ENCODE assay signal across 22 mouse cellular contexts in the genomic region with DNA sequence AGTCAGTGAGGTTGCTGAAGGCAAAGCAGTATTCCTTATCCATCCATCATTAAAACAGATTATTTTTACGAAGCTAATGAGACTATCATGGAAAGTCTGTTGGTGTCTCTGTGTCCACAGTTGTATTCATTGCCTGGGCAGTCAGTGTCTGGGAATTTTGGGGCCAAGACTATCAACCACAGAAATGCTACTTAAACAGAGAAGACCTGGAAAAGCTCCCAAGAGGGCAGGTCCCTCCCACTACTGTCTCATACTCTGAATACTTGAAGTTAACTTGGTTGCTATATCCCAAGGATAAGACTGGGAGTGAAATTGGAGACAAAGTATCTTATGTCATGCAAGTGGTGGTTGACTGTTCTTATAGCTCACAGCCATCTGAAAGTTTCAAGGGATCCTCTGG. TPM values are rescaled to one million over a fixed set of nuclear protein-coding genes. Genes with fewer than 3 reads are reported as not detected.
DNase-seq lines count a peak whose midpoint lies in the region; ATAC-seq and TF ChIP-seq lines count a peak whose summit lies in the region.
"Had no signal": no experiment of that assay in that cellular context is flagged by ENCODE, and none has a peak within 500 bp of the region (broad histone marks: within the 10 kb centered on the region; RNA-seq: fewer than 3 reads in every experiment).

No protein-coding gene starts in this region.

- H3K4me3 ChIP-seq in embryonic fibroblast, embryonic 13.5 days (ENCODE audit: insufficient read depth, low read length): no peak overlapping the region
- H3K4me3 ChIP-seq in myocyte: peak overlapping the region; percentile 95
- H3K4me3 ChIP-seq: embryonic facial prominence, embryonic 10.5 days; embryonic facial prominence, embryonic 12.5 days; erythroblast, embryonic 14.5 days; forebrain, embryonic 13.5 days; forebrain, embryonic 15.5 days had no signal

- H3K79me2 ChIP-seq in myocyte (ENCODE audit: control insufficient read depth, insufficient read depth): peaks cover 75% of the 10 kb centered on the region

- peak overlapping the region; percentile 82 for H3K27ac ChIP-seq in embryonic fibroblast, embryonic 13.5 days (ENCODE audit: insufficient read depth, low read length)
- H3K27ac ChIP-seq: embryonic facial prominence, embryonic 10.5 days; embryonic facial prominence, embryonic 12.5 days; forebrain, embryonic 13.5 days; forebrain, embryonic 15.5 days had no signal

- peak overlapping the region; percentile 81 for H3K4me2 ChIP-seq in myocyte (ENCODE audit: low read depth)
- H3K4me2 ChIP-seq: embryonic facial prominence, embryonic 12.5 days; forebrain, embryonic 13.5 days; forebrain, embryonic 15.5 days had no signal

- H3ac ChIP-seq in myocyte (ENCODE audit: control insufficient read depth, insufficient read length): no peak overlapping the region

- peaks cover 6% of the 10 kb centered on the region; the same call in 1 of the 2 replicates for H3K4me1 ChIP-seq in embryonic fibroblast, embryonic 13.5 days (ENCODE audit: control insufficient read depth, insufficient read depth, low read length)

- no peaks in the 10 kb centered on the region for H3K27me3 ChIP-seq in myocyte (ENCODE audit: control insufficient read depth, insufficient read depth, insufficient read length)
- H3K27me3 ChIP-seq: embryonic facial prominence, embryonic 12.5 days; forebrain, embryonic 13.5 days; forebrain, embryonic 15.5 days had no signal

- TF ChIP-seq POLR2A in embryonic fibroblast, embryonic 13.5 days (IDR thresholded peaks at IDR 0.05; ENCODE audit: low read depth, low read length): no peak
- TF ChIP-seq POLR2A in myocyte (IDR thresholded peaks at IDR 0.05; ENCODE audit: insufficient read length, low read depth): no peak

- TF ChIP-seq CTCF in embryonic fibroblast, embryonic 13.5 days (IDR thresholded peaks at IDR 0.05; ENCODE audit: borderline replicate concordance, insufficient read depth, low read length): no peak

- no peak for ATAC-seq in megakaryocyte progenitor cell, adult 5-6 weeks (replicated peaks; ENCODE audit: poor library complexity)
- ATAC-seq: activated CD4-positive, CD25-positive, alpha-beta regulatory T cell, adult 4 months; forebrain, embryonic 13.5 days; forebrain, embryonic 15.5 days; forebrain, postnatal 0 days had no signal

- peaks cover 18% of the 10 kb centered on the region for H3K36me3 ChIP-seq in myocyte (ENCODE audit: control insufficient read depth, insufficient read depth)

- DNase-seq in testis, postnatal 14 days (ENCODE audit: low spot score): peak; percentile 70
- no peak for DNase-seq in testis, postnatal 10 days (ENCODE audit: low spot score)
- peak; percentile 54 for DNase-seq in NIH3T3 (ENCODE audit: low read depth)
- DNase-seq in right cerebral cortex, postnatal 4 days: no peak
- no peak for DNase-seq in c-Kit-positive CD71-positive TER-119-positive erythroid progenitor cells, embryonic 14.5 days (ENCODE audit: low spot score)
- DNase-seq: adrenal gland, postnatal 10 days; adrenal gland, postnatal 25 days; cerebellum, adult 11-12 months; cerebellum, adult 2 months; cerebellum, adult 9-10 months; cerebellum, postnatal 10 days; cerebellum, postnatal 25 days; forebrain, postnatal 0 days had no signal

TF ChIP-seq in myocyte, 11 proteins besides CTCF, POLR2A, EP300 and RAD21:
- no peak for TF ChIP-seq SRF (IDR thresholded peaks at IDR 0.05; ENCODE audit: control insufficient read depth, insufficient read length, low read depth)
- TF ChIP-seq E2F4 (IDR thresholded peaks at IDR 0.05; ENCODE audit: insufficient read depth): no peak
- no peak for TF ChIP-seq USF1 (IDR thresholded peaks at IDR 0.05; ENCODE audit: low read depth)
- no peak for TF ChIP-seq REST (IDR thresholded peaks at IDR 0.05; ENCODE audit: insufficient read depth, insufficient read length)
- TF ChIP-seq MAX (IDR thresholded peaks at IDR 0.05; ENCODE audit: low read depth): no peak
- TF ChIP-seq MYOG (IDR thresholded peaks at IDR 0.05; ENCODE audit: control insufficient read depth in 1 of 3, insufficient read depth in 1 of 3, insufficient read length in 2 of 3, low read depth in 2 of 3): no peak
- no peak for TF ChIP-seq CEBPB (IDR thresholded peaks at IDR 0.05; ENCODE audit: insufficient read depth, poor library complexity, severe bottlenecking)

RNA-seq across cellular contexts. Expression of a gene that starts 2.6 kb away (rescaled TPM):
- 65.7 and 89.8 TPM in 2 replicates for polyA plus RNA-seq in embryonic fibroblast, embryonic 13.5 days (2011; ENCODE audit: insufficient read length, low read depth, missing spikeins)
- polyA plus RNA-seq in myocyte (2012; fragmentation: generic; extraction: Trizol): 124 TPM
- total RNA-seq in megakaryocyte progenitor cell, adult 5-6 weeks (2015): 52.7 and 54.9 TPM in 2 replicates
- 33.5 and 39.1 TPM in 2 replicates for total RNA-seq in megakaryocyte progenitor cell, adult 5-6 weeks (2017)

RNA-seq across cellular contexts. Expression of a gene that starts 2.7 kb away (rescaled TPM):
- polyA plus RNA-seq in embryonic fibroblast, embryonic 13.5 days (2011; ENCODE audit: insufficient read length, low read depth, missing spikeins): 49.8 and 50.9 TPM in 2 replicates
- polyA plus RNA-seq in myocyte (2012; fragmentation: generic; extraction: Trizol): 49.4 TPM
- total RNA-seq in megakaryocyte progenitor cell, adult 5-6 weeks (2015): 90.1 and 96.9 TPM in 2 replicates
- total RNA-seq in megakaryocyte progenitor cell, adult 5-6 weeks (2017): 73.3 and 75.7 TPM in 2 replicates

RNA-seq across cellular contexts. Expression of a gene that starts 24.2 kb away (rescaled TPM):
- 403 and 492 TPM in 2 replicates for polyA plus RNA-seq in embryonic fibroblast, embryonic 13.5 days (2011; ENCODE audit: insufficient read length, low read depth, missing spikeins)
- polyA plus RNA-seq in myocyte (2012; fragmentation: generic; extraction: Trizol): 552 TPM
- total RNA-seq in megakaryocyte progenitor cell, adult 5-6 weeks (2015): 1,044 and 1,130 TPM in 2 replicates
- total RNA-seq in megakaryocyte progenitor cell, adult 5-6 weeks (2017): 398 and 472 TPM in 2 replicates

RNA-seq across cellular contexts. Expression of a gene that starts 39.9 kb away (rescaled TPM):
- polyA plus RNA-seq in embryonic fibroblast, embryonic 13.5 days (2011; ENCODE audit: insufficient read length, low read depth, missing spikeins): 11.3 and 12.8 TPM in 2 replicates
- polyA plus RNA-seq in myocyte (2012; fragmentation: generic; extraction: Trizol): 45.4 TPM
- total RNA-seq in megakaryocyte progenitor cell, adult 5-6 weeks (2015): 10.4 and 10.5 TPM in 2 replicates
- total RNA-seq in megakaryocyte progenitor cell, adult 5-6 weeks (2017): 18.9 and 20.5 TPM in 2 replicates

RNA-seq across cellular contexts. Expression of a gene that starts 45.0 kb away (rescaled TPM):
- polyA plus RNA-seq in embryonic fibroblast, embryonic 13.5 days (2011; ENCODE audit: insufficient read length, low read depth, missing spikeins): 53.2 and 54.2 TPM in 2 replicates
- 34.2 TPM for polyA plus RNA-seq in myocyte (2012; fragmentation: generic; extraction: Trizol)
- total RNA-seq in megakaryocyte progenitor cell, adult 5-6 weeks (2015): 15.8 and 16.2 TPM in 2 replicates
- total RNA-seq in megakaryocyte progenitor cell, adult 5-6 weeks (2017): 25.2 and 43.2 TPM in 2 replicates

Comparison
In these comparisons a context has a peak if more than half of its experiments do, and no peak if none do; other contexts are left out.
1. DNase-seq: peak in testis, postnatal 14 days (single experiment) and NIH3T3 (single experiment); none in testis, postnatal 10 days (single experiment), right cerebral cortex, postnatal 4 days (single experiment) and c-Kit-positive CD71-positive TER-119-positive erythroid progenitor cells, embryonic 14.5 days (single experiment).